Mouse (Mus musculus) frontal cortex, postnatal 14 days (tissue): ENCODE data around the gene Ctcfl.

ENCODE experiments used
- DNase-seq, 2 experiments: peaks; one replicate each; pipeline ENCODE4 v3.0.0; 2022; ENCODE audit warnings: low spot score in 2 of 2

Ctcfl gene

DNA sequence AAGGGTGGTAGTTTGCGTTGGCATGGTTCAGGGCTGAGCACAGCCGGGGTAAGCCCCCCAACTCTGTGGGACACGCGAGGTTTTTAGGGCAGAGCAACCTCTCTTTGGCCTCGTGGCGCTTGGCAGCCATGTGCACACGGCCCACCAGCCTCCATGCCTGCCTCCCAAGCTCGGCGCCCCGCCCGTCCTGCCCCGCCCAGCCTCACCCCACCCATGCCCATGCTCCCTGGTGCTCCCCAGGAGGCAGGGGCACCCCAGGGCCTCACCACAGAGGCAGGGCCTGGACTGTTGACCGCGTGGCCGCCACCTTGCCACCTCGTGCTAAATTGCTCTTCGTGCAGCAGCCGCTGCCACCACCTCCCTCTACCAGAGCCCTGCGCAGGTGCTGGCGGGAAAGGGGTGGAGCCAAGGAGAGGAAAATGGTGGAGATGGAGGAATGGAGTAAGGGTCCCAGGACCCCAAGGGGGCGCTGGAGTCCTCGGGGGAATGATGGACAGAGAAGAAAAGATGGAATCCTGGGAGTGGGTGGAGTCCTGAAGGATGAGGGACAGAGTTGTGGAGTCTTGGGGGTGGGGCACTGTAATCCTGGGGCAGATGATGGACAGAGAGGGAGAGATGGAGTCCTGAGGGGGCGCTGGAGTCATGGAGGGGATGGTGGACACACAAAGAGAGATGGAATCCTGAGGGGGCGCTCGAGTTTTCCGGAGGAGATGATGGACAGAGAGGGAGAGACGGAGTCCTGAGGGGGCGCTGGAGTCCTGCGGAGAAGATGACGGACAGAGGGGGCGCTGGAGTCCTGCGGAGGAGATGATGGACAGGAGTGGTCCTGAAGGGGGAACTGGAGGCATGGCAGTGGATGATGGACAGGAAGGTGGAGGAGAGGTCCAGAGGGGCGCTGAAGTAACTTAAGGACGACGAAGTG lies at the start of gene Ctcfl:
Gene Ctcfl, minus strand, starts transcription at position 503 of the 922 bp plus-strand sequence.
- no peak for DNase-seq

DNA sequence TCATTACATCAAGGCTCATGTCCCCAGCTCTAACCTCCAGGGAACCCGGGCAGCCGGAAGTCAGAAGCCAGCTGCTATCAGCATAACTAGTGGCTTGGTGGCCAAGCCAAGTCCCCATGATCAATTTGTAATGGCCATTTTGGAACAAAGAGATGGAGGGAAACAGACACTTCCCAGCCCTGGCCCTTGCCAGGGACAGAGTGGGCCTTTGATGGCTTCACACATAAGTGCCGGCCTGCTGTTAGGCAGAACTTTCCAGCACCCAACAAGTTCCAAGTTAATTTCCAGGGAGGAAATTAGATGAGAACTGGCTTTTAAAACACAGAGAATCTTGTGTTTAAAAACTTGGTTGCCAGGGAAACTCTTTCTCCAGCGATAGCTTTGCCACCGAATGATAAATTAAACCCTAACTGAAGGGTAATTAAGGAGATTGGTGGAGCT lies 49.1 kb upstream of the Ctcfl start:
- DNase-seq = no peak

DNA sequence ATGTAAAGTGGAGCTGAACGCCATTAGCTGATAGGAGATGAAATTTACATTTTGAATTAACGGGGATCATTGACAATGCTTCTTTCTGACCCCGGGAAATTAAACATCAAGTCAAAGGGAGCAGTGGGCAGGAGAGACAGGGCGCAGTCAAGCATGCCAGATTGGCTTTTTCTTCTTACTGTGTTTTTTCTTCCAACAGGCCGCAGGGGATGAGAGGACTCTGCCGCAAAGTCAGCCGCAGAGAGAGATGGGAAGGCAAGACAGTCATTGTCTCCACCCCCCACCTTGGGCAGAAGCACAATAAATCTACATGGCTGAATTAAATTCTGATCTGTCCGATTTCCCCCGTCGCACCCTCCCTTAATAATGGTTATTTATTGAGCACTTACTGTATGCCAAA lies 46.0 kb upstream of the Ctcfl start:
- no peak for DNase-seq

DNA sequence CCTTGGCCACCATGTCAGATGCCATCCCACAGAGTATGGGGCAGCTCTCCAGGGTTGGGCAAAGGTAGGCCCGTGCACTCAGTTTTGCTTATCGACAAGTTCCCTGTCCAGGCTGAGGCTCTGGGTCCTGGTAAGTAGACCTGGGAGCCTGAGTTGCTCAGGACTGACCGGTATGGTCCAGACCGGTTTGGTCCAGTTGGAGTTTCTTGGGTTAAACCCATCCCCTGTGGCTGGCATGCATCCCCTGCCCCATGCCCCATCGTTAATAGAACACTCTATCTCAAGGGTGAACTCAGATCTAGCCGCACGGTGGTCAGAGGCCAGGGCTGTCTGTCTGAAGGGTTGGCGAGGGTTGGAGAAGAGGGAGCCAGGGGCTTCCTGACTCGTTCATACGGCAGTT lies 45.6 kb upstream of the Ctcfl start:
- no peak for DNase-seq

DNA sequence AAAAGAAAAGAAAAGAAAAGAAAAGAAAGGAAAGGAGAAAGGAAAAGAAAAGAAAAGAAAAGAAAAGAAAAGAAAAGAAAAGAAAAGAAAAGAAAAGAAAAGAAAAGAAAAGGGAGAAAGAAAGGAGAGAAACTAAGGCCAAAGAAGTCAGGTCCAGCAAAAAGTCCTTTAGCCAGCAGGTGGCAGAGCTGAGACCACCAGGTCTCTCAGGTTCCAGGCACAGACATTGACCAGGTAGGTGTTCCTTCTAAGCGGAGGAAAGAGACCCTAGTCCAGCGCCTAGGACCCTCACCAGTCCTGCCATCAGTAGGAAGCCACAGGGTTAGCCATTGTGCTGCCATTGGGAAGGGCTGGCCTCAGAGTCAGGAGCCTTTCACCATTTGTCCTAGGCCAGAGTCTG lies 45.0 kb upstream of the Ctcfl start:
- DNase-seq = no peak

DNA sequence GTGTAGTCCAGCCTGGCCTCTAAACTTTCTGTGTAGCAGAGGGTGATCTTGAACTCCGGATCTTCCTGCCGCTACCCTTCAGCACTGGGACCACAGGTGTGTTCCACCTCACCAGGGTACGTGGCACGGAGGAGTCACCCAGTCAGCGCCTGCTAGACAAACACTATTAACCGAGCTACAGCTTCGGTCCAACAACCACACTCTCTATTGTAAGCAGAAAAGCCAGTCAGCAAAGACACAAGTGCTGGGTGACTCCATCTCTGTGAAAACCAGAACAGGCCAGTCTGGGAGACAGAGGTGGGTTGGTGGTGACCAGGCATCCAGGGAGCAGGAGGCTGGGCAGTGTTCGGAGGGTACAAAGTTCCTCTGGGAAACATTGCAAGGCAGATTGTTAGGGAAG lies 44.1 kb upstream of the Ctcfl start:
- DNase-seq = no peak

DNA sequence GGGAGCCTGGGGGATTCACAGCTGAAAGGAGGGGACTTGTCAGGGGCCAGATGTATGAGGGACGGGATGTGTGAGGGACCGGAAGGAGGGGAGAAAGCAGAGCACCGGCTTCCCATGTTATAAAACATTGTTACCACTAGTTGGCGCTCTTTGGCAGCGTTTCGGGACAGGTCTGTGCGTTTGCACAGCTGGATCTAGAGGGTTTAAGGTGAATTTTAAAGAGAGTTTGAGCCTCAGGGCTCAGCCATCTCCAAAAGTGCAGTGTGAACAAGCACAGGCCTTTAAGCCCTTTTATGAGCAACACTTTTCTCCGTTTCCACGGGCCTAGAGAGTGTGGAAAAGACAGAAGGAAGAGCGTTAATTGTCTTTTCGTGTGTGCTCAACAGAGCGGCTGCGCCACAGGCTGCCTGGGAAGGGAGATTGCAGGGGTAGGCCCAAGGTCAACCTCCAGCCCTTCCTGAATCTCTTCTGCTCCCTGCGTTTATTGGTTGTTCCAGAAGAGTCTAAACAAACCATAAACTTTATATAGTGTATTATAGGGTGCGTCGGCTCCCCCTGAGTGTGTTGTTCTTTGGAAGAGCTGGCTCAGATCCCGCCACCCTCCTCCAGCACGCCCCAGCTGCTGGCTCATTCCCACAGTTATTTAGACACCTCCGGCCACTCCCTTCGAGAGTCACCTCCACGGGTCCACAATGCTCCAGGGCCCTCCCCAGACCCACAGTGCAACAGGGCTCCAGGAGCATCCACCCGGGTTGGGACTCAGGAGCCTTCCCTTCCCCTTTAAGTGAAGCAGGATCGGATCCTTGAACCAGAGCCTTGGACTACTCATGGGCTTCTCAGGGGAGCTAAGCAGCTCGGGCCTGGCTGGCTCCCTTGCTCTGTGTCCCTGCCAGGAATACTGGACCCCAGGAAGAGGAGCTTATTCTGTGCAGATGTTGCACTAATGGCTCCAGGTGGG lies 40.3 kb upstream of the Ctcfl start:
- DNase-seq = peak in 1 of 2 experiments; percentile 47

DNA sequence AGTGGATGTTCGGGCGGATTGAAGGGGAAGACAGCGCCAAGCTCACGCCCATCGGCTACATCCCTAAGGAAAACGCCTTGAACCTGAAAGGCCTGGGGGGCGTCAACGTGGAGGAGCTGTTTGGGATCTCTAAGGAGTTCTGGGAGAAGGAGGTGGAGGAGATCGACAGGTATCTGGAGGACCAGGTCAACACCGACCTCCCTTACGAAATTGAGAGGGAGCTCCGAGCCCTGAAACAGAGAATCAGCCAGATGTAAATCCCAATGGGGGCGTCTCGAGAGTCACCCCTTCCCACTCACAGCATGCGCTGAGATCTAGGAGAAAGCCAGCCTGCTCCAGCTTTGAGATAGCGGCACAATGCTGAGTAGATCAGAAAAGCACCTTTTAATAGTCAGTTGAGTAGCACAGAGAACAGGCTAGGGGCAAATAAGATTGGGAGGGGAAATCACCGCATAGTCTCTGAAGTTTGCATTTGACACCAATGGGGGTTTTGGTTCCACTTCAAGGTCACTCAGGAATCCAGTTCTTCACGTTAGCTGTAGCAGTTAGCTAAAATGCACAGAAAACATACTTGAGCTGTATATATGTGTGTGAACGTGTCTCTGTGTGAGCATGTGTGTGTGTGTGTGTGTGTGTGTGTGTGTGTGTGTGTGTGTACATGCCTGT lies 39.2 kb upstream of the Ctcfl start:
- no peak for DNase-seq

DNA sequence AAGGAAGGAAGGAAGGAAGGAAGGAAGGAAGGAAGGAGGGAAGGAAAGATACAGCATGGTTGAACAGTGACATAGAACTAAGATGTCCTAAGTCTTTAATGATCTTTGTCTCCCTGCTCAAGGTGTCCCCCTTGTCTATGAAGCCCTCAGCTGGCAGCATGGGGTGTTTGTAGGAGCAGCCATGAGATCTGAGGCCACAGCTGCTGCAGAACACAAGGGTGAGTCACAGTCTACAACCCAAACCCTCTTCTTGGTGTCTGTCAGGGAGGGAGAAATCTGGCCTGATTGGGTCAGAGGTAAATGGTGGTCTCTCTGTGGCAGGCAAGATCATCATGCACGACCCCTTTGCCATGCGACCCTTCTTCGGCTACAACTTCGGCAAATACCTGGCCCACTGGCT lies 38.5 kb upstream of the Ctcfl start:
- DNase-seq = no peak

DNA sequence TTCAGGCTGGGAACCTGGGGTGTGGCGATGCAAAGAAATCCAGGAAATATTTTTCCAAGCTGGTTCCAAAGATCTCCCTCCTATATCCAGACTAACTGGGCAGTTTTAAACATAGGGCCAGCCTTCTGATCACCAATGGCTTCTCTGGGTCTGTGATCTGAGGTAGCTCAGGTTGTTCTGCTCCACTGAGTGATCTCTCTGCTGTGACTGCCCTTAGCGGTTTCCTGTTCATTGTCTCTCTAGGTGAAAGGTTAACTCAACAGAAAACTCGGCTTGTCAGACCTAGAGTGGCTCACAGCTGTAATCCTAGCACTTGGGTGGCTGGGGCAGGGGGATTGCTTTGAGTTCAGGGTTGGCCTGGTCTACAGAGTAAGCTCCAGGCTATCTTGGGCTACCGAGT lies 38.1 kb upstream of the Ctcfl start:
- no peak for DNase-seq

DNA sequence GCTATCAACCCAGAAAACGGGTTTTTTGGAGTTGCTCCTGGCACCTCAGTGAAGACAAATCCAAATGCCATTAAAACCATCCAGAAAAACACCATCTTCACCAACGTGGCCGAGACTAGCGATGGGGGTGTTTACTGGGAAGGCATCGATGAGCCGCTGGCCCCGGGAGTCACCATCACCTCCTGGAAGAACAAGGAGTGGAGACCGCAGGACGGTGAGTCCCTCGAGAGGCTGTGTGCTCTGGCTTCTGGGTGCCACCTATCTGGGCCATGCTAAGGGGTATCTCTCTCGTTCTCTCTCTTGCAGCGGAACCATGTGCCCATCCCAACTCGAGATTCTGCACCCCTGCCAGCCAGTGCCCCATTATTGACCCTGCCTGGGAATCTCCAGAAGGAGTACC lies 37.6 kb upstream of the Ctcfl start:
- no peak for DNase-seq

DNA sequence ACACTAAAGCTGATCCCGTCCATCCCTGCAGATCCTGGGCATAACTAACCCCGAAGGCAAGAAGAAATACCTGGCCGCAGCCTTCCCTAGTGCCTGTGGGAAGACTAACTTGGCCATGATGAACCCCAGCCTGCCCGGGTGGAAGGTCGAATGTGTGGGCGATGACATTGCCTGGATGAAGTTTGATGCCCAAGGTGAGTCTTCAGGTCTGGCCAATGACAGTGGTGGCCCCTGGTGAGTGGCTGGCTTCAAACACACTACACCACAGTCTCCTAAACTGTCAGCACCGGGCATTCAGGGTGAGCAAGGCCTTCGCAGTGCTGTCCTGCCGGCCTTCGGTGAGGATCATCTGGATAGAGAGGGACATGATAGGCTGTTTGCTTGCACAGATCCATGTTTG lies 36.6 kb upstream of the Ctcfl start:
- DNase-seq = no peak

DNA sequence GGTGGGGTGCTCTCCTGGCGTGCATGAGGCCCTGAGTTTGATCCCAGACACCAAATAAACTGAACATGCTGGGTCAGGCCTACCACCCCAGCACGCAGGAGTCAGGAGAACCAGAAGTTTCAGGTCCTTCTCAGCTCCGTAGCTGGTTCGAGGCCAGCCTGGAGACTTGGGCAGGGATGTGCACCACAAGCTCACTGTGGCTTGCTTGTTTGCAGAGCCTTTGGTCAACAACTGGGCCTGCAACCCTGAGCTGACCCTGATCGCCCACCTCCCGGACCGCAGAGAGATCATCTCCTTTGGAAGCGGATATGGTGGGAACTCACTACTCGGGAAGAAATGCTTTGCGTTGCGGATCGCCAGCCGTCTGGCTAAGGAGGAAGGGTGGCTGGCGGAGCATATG lies 35.6 kb upstream of the Ctcfl start:
- no peak for DNase-seq

DNA sequence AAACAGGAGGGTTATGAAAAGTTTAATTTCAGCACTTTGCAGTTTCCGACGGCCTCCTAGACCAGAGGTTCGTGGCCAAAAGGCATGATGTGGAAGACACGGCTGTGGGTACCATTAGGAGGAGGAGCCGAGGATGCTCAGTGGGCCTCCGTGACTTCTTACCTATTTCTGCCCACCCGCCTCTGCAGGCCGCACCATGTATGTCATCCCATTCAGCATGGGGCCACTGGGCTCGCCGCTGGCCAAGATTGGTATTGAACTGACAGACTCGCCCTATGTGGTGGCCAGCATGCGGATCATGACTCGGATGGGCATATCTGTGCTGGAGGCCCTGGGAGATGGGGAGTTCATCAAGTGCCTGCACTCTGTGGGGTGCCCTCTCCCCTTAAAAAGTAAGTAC lies 35.2 kb upstream of the Ctcfl start:
- no peak for DNase-seq

DNA sequence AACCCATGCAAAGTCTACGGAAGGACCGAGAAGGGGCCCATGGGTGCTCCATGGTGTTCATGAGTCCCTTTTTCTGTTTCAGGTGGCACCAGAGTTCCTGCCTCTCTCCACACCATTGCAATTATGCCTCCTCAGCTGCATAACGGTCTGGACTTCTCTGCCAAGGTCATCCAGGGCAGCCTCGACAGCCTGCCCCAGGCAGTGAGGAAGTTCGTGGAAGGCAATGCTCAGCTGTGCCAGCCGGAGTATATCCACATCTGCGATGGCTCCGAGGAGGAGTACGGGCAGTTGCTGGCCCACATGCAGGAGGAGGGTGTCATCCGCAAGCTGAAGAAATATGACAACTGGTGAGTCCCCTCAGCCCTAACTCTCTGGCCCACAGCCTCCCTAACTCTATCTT lies 33.9 kb upstream of the Ctcfl start:
- no peak for DNase-seq

DNA sequence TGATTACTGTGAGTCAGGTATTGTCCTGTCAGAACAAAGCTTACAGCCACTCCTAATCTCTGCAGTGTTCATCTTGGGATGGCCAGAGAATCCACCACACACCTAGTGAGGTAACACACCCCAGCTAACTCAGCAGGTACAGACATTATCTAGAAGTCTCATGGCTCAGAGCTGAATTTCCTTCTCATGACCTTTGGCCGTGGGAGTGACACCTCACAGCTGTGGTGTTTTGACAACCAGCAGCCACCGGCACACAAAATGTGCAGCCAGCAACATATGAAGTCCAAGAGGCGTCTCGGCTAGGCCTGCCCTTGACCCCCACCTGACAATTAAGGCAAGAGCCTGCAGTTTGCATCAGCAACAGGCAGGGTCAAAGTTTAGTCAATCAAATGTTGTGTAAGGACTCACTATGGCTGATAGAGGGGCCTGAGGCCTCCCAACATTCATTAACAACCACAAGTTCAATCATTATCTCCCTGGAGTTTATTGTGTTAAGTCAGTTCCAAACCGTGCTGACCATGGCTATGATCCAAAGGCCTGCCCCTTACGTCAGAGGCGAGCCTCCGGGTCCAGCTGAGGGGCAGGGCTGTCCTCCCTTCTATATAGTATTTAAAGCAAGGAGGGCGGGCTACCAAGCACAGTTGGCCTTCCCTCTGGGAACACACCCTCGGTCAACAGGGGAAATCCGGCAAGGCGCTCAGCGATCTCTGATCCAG lies 33.3 kb upstream of the Ctcfl start, which contains the start of gene Pck1:
Gene Pck1, plus strand, starts transcription at position 613 of the 716 bp plus-strand sequence.
- DNase-seq = no peak

DNA sequence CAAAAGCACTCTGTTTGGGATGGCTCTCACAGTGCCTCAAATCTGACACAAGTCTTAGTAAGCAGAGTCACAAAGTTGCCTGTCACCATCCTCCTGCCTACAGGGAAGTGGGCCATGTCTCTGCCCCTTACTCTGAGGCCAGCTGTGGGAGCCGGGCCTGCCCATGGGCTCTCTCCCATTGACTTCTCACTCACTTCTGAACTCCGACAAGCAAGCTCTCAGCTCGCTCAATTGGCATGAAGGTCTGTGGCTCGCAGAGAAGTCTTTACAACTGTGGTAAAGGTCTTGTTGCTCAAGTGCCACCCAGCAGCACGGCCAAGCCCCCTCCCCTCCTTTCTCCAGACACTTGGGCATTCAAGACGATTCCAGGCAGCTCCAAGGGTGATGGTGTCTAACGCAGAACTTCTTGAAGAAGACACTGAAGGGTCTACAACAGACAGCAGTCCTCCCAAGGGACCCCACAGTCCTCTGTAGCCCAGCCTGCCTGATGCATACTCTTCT lies 32.5 kb upstream of the Ctcfl start:
- DNase-seq = no peak

DNA sequence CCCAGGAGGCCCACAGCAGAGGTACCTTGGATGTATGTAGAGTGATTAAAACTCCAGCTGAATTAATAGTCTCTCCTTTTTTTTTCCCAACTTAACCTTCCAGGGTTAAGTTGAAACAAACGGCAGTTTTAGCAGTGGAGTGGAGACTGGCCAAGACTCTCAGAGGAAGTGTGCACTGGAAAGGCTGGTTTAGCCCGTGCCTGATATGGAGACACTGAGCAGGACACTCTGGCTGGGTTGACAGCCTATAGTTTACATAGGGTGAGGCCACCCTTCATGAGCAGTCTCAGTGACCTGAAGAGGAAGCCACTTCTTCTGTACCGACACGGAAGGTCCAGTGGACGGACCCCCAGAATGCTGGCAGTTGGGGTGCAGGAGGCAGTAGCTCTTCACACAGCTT lies 32.0 kb upstream of the Ctcfl start:
- no peak for DNase-seq

DNA sequence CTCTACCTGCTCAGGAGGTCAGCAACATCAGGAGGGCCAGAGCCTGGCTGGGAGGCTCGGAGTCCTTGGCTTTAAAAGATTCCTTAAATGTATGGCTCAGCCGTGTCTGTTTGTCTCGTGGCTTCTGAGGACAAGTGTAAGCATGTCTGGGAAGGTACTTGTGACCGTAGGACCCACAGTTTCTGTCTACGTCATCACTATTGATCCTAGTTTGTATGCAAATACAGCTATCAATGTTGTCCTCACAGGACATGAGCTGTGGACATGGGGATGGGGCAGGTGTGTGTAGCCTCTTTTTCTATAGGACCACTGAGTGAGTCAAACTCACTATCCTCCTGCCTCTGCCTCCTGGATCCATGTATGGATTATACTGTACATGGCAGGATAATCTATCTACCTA lies 28.7 kb upstream of the Ctcfl start:
- DNase-seq = no peak

DNA sequence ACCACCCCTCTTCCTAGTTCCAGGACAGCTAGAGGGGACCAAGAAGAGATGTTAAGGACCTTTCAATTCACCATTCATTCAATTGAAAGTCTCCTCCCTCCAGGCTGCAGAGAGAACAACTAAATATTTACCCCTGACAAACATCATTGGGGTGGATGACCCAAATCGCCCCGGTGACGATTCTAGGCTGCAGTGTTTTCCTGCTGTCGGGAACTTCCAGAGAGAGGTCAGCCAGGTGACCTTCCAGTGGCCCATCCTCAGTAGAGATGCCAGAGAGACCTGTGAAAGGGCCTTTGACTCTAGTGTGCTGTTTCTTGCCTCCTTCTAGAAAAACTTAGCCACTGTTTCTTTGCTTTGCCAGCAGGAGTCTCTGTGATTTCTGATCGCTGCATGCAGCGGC lies 27.4 kb upstream of the Ctcfl start:
- DNase-seq = no peak

DNA sequence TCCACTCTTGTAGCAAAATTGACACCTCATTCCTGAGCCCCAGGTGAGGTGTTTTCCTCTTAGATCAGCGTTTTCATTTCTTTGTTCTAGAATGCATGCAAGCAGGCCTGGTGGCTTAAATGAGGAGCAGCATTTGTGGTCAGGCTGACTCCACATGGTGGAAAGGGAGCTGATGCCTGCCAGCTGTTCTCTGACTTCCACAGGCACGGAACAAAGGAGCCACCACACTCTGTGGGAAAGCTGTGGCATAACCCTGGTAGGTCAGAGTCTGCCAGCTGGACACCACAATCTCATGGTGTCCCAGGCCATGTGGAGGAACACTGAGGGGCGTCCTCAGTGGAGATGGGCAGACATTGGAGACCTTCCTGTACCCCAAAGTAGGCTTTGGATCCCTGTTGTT lies 26.5 kb upstream of the Ctcfl start:
- no peak for DNase-seq
